Mouse (Mus musculus) CH12.LX (cell line): ENCODE measurements around the gene Tpk1. TPM values are rescaled to one million over a fixed set of nuclear protein-coding genes. Genes with fewer than 3 reads are reported as not detected.

Source experiments
- DNase-seq: peaks from one replicate; pipeline ENCODE4 v3.0.0-alpha.2; 2013; ENCODE audit errors: extremely low read depth
- H3K27ac ChIP-seq: 2 replicates; pipeline ENCODE4 v1.5.1; 2012; ENCODE audit warnings: low read depth, mild to moderate bottlenecking, control low read depth, moderate library complexity; ENCODE audit not compliant: insufficient read depth
- H3K27me3 ChIP-seq: replicated peaks from 2 replicates; pipeline ENCODE3; 2012; ENCODE audit warnings: inconsistent platforms
- H3K36me3 ChIP-seq, 2 experiments: replicated peaks in 1 of 2; 2 replicates each; pipeline versions ENCODE3 to v1.6.1; 2012; ENCODE audit warnings: inconsistent platforms in 1 of 2, low read length in 1 of 2, mild to moderate bottlenecking in 1 of 2, mixed read lengths in 1 of 2, moderate library complexity in 1 of 2; ENCODE audit not compliant: control insufficient read depth in 1 of 2, insufficient read depth in 1 of 2
- H3K4me1 ChIP-seq, 2 experiments: 2 replicates each; pipeline ENCODE4 v1.6.1; 2012; ENCODE audit warnings: inconsistent platforms in 1 of 2, moderate library complexity in 1 of 2; ENCODE audit not compliant: insufficient read depth in 2 of 2, control insufficient read depth in 1 of 2
- H3K4me2 ChIP-seq: 2 replicates; pipeline ENCODE4 v1.6.1; 2012; ENCODE audit warnings: low read depth, mild to moderate bottlenecking, control low read depth; ENCODE audit not compliant: poor library complexity, insufficient read depth, severe bottlenecking
- H3K4me3 ChIP-seq, 3 experiments: fragments of 150-350 bp in 1 of 3; sonication (generic) in 1 of 3; replicated peaks in 1 of 3; 2 replicates each; pipeline versions ENCODE3 to v1.5.1; 2011 to 2012; ENCODE audit warnings: low read depth in 2 of 3, low read length in 2 of 3, mild to moderate bottlenecking in 2 of 3, moderate library complexity in 2 of 3, control low read depth in 1 of 3, improper control_type of control experiment in 1 of 3, inconsistent platforms in 1 of 3, mixed read lengths in 1 of 3; ENCODE audit not compliant: poor library complexity in 1 of 3
- H3K79me2 ChIP-seq: replicated peaks from 2 replicates; pipeline ENCODE4 v1.6.1; 2012; ENCODE audit warnings: mild to moderate bottlenecking, moderate library complexity; ENCODE audit not compliant: control insufficient read depth, poor library complexity, insufficient read depth, severe bottlenecking; ENCODE audit errors: extremely low read depth
- H3K9ac ChIP-seq: 2 replicates; pipeline ENCODE4 v1.6.1; 2012; ENCODE audit warnings: low read depth, mild to moderate bottlenecking, control low read depth, moderate library complexity; ENCODE audit not compliant: insufficient read depth
- H3K9me3 ChIP-seq: replicated peaks from 2 replicates; pipeline ENCODE3; 2012; ENCODE audit warnings: low read length, inconsistent platforms, mixed read lengths
- BHLHE40 ChIP-seq: IDR thresholded peaks from 2 replicates; pipeline ENCODE4 v1.6.1; 2011; ENCODE audit warnings: mild to moderate bottlenecking, low read depth, low read length, improper control_type of control experiment
- CHD1 ChIP-seq: IDR thresholded peaks from 2 replicates; pipeline ENCODE4 v1.6.1; 2012; ENCODE audit warnings: low read depth, low read length, improper control_type of control experiment, inconsistent platforms
- ELF1 ChIP-seq: IDR thresholded peaks from 2 replicates; pipeline ENCODE4 v1.6.1; 2014; ENCODE audit warnings: low read depth, mild to moderate bottlenecking, inconsistent platforms, low read length, improper control_type of control experiment
- ETS1 ChIP-seq: conservative IDR thresholded peaks from 2 replicates; pipeline ENCODE4 v1.6.1; 2012; ENCODE audit warnings: low read depth, mild to moderate bottlenecking, inconsistent platforms, low read length, improper control_type of control experiment, moderate library complexity
- GABPA ChIP-seq: IDR thresholded peaks from 2 replicates; pipeline ENCODE4 v1.6.1; 2012; ENCODE audit warnings: low read depth, low read length, improper control_type of control experiment, inconsistent platforms; ENCODE audit not compliant: insufficient replicate concordance
- HCFC1 ChIP-seq: IDR thresholded peaks from 2 replicates; pipeline ENCODE4 v1.6.1; 2012; ENCODE audit warnings: low read depth, mild to moderate bottlenecking, inconsistent platforms, low read length, improper control_type of control experiment
- IRF4 ChIP-seq: IDR thresholded peaks from 2 replicates; pipeline ENCODE4 v1.6.1; 2014; ENCODE audit warnings: low read depth, mild to moderate bottlenecking, inconsistent platforms, low read length, improper control_type of control experiment
- JUN ChIP-seq: IDR thresholded peaks from 2 replicates; pipeline ENCODE4 v1.6.1; 2011; ENCODE audit warnings: low read depth, mild to moderate bottlenecking, low read length, improper control_type of control experiment, moderate library complexity; ENCODE audit not compliant: insufficient read depth
- JUND ChIP-seq: conservative IDR thresholded peaks from 2 replicates; pipeline ENCODE4 v1.6.1; 2011; ENCODE audit warnings: low read depth, low read length, improper control_type of control experiment
- MAZ ChIP-seq: IDR thresholded peaks from 2 replicates; pipeline ENCODE4 v1.6.1; 2012; ENCODE audit warnings: low read depth, mild to moderate bottlenecking, inconsistent platforms, low read length, improper control_type of control experiment, moderate library complexity
- MEF2A ChIP-seq: IDR thresholded peaks from 2 replicates; pipeline ENCODE4 v1.6.1; 2014; ENCODE audit warnings: low read depth, mild to moderate bottlenecking, inconsistent platforms, low read length, improper control_type of control experiment, borderline replicate concordance
- NRF1 ChIP-seq: IDR thresholded peaks from 2 replicates; pipeline ENCODE4 v1.6.1; 2014; ENCODE audit warnings: low read depth, mild to moderate bottlenecking, inconsistent platforms, low read length, improper control_type of control experiment, moderate library complexity
- PAX5 ChIP-seq: IDR thresholded peaks from 2 replicates; pipeline ENCODE4 v1.6.1; 2012; ENCODE audit warnings: low read length, inconsistent platforms, mixed read lengths
- POLR2A ChIP-seq: IDR thresholded peaks from 2 replicates; pipeline ENCODE4 v1.6.1; 2011; ENCODE audit warnings: low read depth, mild to moderate bottlenecking, improper control_type of control experiment, low read length
- RCOR1 ChIP-seq: conservative IDR thresholded peaks from 2 replicates; pipeline ENCODE4 v1.6.1; 2012; ENCODE audit warnings: low read depth, mild to moderate bottlenecking, inconsistent platforms, low read length, improper control_type of control experiment
- USF1 ChIP-seq: IDR thresholded peaks from 2 replicates; pipeline ENCODE4 v1.6.1; 2014; ENCODE audit warnings: low read depth, mild to moderate bottlenecking, inconsistent platforms, low read length, improper control_type of control experiment
- ZC3H11A ChIP-seq: IDR thresholded peaks from 2 replicates; pipeline ENCODE4 v1.6.1; 2012; ENCODE audit warnings: low read depth, mild to moderate bottlenecking, inconsistent platforms, low read length, improper control_type of control experiment
- ZKSCAN1 ChIP-seq: IDR thresholded peaks from 2 replicates; pipeline ENCODE4 v1.6.1; 2012; ENCODE audit warnings: low read depth, inconsistent platforms, low read length, improper control_type of control experiment, borderline replicate concordance
- dilution Hi-C: fragments of 300-500 bp; cut with MboI; formaldehyde crosslinking; loops from 2 replicates; pipeline ENCODE4 v1.14.3; 2020; ENCODE audit warnings: low sequenced_read_pairs; ENCODE audit not compliant: extremely low pct_unique_long_range_greater_than_20kb, extremely low pct_ligation_motif_present
- in situ Hi-C: fragments of 300-500 bp; cut with MboI; formaldehyde crosslinking; loops from 3 replicates; pipeline ENCODE4 v1.14.3; 2019; ENCODE audit warnings: low sequenced_read_pairs, low pct_ligation_motif_present, low pct_unique_long_range_greater_than_20kb, mixed read lengths
- polyA plus RNA-seq: library from polyadenylated mRNA; unstranded; fragments of >175 nt; gene quantifications from 2 replicates; pipeline ENCODE4 v1.2.1, GENCODE M21; 2012; ENCODE audit warnings: low read depth; ENCODE audit not compliant: insufficient read length
- total RNA-seq, 2 experiments: library from RNA; depleted of rRNA; stranded (reverse); fragments of 300-350 nt in 1 of 2; fragments of >200 nt in 1 of 2; gene quantifications; 2 replicates each; pipeline ENCODE4 v1.2.3; 2012 to 2014

Tpk1 gene
- total and polyA plus RNA-seq, 3 experiments: 3.9 to 6.3 (median 4.8) TPM

DNA sequence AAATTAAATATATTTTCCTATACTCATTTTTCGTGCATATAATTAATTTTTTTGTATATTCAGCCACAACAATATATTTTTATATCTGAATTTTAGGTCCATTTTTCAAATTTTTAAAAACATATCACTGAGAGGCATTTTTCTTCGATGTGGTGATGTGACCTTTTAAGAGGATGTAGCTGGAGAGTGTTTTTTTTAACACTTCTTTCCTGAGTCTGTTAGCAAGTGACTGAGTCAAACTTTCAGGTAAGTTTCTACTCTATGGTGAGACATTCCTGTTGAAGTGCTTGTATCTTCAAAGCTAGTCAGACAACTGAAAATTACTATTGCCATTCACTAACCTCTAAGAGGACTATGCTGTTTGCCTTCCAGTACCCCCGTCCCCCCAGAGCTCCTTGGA, 283.3 kb downstream of the Tpk1 start:
- Histone ChIP-seq H3K27ac (no peak overlapping the region), H3K79me2 (no peaks in the 10 kb centered on the region), H3K4me1 (peaks cover 3 to 13% of the 10 kb centered on the region in 2 experiments; a peak in 3 of 4 replicates), H3K9me3 (no peaks in the 10 kb centered on the region), H3K4me3 (no peak overlapping the region), H3K9ac (no peak overlapping the region), H3K4me2 (no peak overlapping the region), H3K27me3 (no peaks in the 10 kb centered on the region), H3K36me3 (no peaks in the 10 kb centered on the region)
- no peak for TF ChIP-seq ZC3H11A
- no peak for DNase-seq
- dilution Hi-C loops (no loop called here), in situ Hi-C loops (no loop called here)

DNA sequence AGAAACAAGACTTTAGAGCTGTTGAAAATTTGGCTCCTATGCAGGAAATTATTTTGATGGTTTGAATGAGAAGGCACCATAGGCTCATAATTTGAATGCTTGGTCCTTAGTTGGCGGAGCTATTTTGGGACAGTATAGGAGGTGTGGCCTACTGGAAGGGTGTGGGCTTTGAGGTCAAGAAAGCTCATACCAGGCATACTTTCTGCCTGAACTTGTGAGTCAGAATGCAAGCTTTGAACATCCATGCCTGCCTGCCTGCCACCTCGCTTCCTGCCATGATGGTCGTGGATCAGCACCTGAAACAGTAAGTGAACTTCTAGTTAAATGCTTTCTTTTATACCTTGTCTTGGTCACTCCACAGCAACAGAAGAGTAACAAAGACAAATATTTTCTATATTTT, 283.8 kb downstream of the Tpk1 start:
- Histone ChIP-seq H3K9ac (no peak overlapping the region), H3K4me1 (peaks cover 3 to 13% of the 10 kb centered on the region in 2 experiments; a peak in 3 of 4 replicates), H3K36me3 (no peaks in the 10 kb centered on the region), H3K27ac (no peak overlapping the region), H3K9me3 (no peaks in the 10 kb centered on the region), H3K4me3 (no peak overlapping the region), H3K4me2 (no peak overlapping the region), H3K79me2 (no peaks in the 10 kb centered on the region), H3K27me3 (no peaks in the 10 kb centered on the region)
- DNase-seq: peak; percentile 63
- dilution Hi-C loops (no loop called here), in situ Hi-C loops (no loop called here)
- TF ChIP-seq POLR2A (no peak), MEF2A (peak; percentile 63; the same call in 1 of the 2 replicates)

DNA sequence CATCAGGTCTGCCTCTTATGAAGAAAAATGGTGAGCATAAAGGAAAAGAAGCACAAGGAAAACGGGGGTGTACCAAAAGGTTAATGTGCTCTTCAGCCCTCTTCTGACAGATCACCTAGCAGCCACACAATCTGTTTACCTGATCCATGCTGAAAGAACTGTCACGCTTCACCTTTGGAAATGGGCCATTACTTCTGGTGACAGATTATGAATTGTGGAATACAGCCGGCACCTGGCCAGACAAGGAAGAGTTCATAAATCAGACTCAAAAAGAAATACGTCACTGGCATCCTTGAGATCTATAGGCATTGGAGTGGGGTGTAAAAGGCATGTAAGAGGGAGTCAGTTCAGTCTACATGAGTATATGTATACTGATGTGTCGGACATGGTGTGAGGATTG, 292.9 kb downstream of the Tpk1 start:
- in situ Hi-C loops: no loop called here
- Histone ChIP-seq H3K36me3 (peaks cover 0 to 3% of the 10 kb centered on the region in 2 experiments), H3K79me2 (no peaks in the 10 kb centered on the region), H3K27ac (no peak overlapping the region), H3K4me3 (no peak overlapping the region), H3K9ac (no peak overlapping the region), H3K27me3 (no peaks in the 10 kb centered on the region), H3K4me2 (no peak overlapping the region), H3K9me3 (no peaks in the 10 kb centered on the region), H3K4me1 (no peaks in the 10 kb centered on the region)
- DNase-seq: no peak
- TF ChIP-seq HCFC1: no peak
- no peak for TF ChIP-seq ZKSCAN1
- TF ChIP-seq BHLHE40: no peak
- TF ChIP-seq ETS1: no peak
- no peak for TF ChIP-seq JUN
- no peak for TF ChIP-seq ZC3H11A
- TF ChIP-seq RCOR1: no peak
- no peak for TF ChIP-seq PAX5
- no peak for TF ChIP-seq IRF4
- no peak for TF ChIP-seq GABPA
- TF ChIP-seq USF1: no peak
- TF ChIP-seq JUND: no peak
- no peak for TF ChIP-seq NRF1
- no peak for TF ChIP-seq ELF1
- no peak for TF ChIP-seq CHD1
- TF ChIP-seq MEF2A: no peak
- TF ChIP-seq MAZ: no peak
- dilution Hi-C loops: no loop called here
